Mouse (Mus musculus) left cerebral cortex, postnatal 36 days (tissue): ENCODE results near the gene Ubr4. TPM values are rescaled to one million over a fixed set of nuclear protein-coding genes. Genes with fewer than 3 reads are reported as not detected.

Source experiments
- DNase-seq, 2 experiments: peaks; one replicate each; pipeline ENCODE4 v3.0.0; 2021 to 2022; ENCODE audit warnings: low spot score in 2 of 2, mixed read lengths in 1 of 2
- intact Hi-C: fragments of 180-260 bp; cut with DNase I; formaldehyde crosslinking; loops from one replicate; pipeline ENCODE4 v1.15.1; 2025
- total RNA-seq, 2 experiments: library from RNA; stranded (reverse); gene quantifications; 2 replicates each; pipeline ENCODE4 v1.2.3; 2021

Gene Ubr4
- total RNA-seq, 2 experiments from 2014 or later, result 155 to 199 TPM

GRCm38 (mm10) chr4:139470198-139470597 lies 117.8 kb downstream of the Ubr4 start:
- intact Hi-C loops, result loop anchor here (2.0 to 5.0 kb wide), 2 partner anchors 102 to 167 kb away; no protein-coding TSS in a partner anchor
- DNase-seq, result peak; percentile 72 to 81

DNA sequence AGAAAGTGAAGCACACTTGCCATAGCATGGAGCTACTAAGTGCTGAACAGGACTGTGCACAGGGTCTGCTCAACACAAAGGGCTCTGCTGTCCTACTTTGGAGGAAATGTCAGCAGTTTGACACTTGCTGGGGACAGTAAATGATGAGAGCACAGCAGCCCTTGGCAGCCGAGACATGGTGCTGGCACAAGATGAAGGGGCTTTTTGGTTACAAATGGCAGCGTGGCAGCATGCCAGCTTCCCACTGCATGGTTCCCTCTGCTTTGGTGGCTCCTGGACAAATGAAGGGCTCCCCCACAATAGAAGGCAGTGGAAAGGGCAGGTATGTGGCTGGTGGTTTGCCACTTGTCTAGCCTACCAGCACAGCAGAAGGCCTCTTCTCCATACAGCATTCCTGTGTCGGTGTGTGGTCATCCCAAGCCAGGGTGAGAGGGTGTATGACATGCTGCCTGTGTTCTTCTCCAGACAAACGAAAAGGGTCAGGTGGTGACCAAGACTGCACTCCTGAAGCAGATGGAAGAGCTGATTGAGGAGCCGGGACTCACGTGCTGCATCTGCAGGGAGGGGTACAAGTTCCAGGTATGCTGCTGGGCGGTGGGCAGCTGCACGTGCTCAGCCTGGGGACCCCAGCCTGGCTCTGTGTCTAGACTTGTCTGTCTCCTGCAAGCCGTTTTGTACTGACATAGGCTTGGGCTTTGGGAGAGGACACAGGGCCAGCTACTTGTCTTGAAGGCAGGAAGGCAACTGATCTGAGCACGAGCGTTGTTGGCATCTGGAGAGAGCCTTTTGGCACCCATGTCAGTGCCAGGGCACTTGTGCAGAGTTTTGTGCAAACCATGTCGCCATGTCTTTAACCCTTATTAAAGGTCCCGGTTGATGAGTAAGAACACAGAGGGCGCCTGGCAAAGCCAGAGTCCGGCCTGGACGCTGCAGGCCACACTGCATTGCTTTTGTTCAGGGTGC lies 124.5 kb downstream of the Ubr4 start:
- intact Hi-C loops, result no loop called here
- no peak for DNase-seq

DNA sequence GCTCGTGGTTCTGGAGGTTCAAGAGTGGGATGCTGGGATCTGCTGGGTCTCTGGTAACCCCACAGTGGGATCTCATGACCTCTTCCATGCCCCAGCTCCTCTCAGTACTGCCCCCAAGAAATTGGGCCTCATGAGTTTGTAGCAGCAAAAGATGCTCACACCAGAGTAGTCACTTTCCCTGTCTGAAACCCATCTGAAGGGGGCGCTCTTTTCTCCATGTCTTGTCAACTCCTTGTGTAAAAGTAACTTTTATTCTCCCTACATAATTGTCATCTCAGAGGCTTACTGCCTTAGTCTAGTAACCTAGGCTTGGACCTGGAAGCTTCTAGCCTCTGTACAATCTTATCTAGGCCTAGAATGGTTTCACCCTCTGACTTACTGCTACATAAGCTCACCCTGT lies 125.6 kb downstream of the Ubr4 start:
- no peak for DNase-seq
- intact Hi-C loops, result no loop called here

- no peak for DNase-seq
- intact Hi-C loops, result no loop called here
Measured at GRCm38 (mm10) chr4:139479176-139479575, 126.8 kb downstream of the Ubr4 start.

- intact Hi-C loops, result no loop called here
Measured at GRCm38 (mm10) chr4:139481400-139481799, 129.0 kb downstream of the Ubr4 start.

GRCm38 (mm10) chr4:139483461-139484105 lies 131.2 kb downstream of the Ubr4 start:
- DNase-seq, result no peak

More at GRCm38 (mm10) chr4:139481400-139481799, 129.0 kb downstream of the Ubr4 start:
- DNase-seq, result no peak

DNA sequence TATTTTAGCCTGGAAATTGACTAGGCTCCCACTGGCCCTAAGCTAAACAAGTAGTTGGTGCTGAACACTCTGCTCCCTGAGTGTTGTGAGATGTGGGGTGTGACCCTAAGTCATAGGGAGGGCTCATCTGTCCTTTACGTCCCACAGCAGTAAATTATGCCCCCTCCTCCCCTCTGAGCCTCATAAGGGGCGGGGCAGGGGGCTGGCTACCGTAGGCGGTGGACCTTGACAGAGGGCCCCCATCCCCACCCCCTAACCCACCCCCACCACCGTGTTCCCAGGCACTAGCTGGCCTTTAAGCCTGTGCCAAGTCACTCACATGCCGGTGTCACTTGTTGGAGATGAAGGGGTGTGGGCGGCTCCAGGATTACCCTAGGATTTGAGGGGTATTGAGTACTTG lies 132.1 kb downstream of the Ubr4 start:
- DNase-seq, result no peak
- intact Hi-C loops, result no loop called here

More at GRCm38 (mm10) chr4:139483461-139484105, 131.2 kb downstream of the Ubr4 start:
- intact Hi-C loops, result no loop called here

- intact Hi-C loops, result no loop called here
- DNase-seq, result no peak
Measured at GRCm38 (mm10) chr4:139487085-139487484, 134.7 kb downstream of the Ubr4 start.

GRCm38 (mm10) chr4:139488325-139488724 lies 135.9 kb downstream of the Ubr4 start:
- no peak for DNase-seq
- intact Hi-C loops, result no loop called here

- no peak for DNase-seq
- intact Hi-C loops, result loop anchor here (5.0 kb wide), 1 partner anchor 82 kb away; no protein-coding TSS in a partner anchor
Measured at GRCm38 (mm10) chr4:139489946-139490345, 137.5 kb downstream of the Ubr4 start.

- DNase-seq, result peak; percentile 53 to 64
- intact Hi-C loops, result loop anchor here (5.0 kb wide), 1 partner anchor 82 kb away; no protein-coding TSS in a partner anchor
Measured at GRCm38 (mm10) chr4:139490413-139491055, 138.1 kb downstream of the Ubr4 start.

DNA sequence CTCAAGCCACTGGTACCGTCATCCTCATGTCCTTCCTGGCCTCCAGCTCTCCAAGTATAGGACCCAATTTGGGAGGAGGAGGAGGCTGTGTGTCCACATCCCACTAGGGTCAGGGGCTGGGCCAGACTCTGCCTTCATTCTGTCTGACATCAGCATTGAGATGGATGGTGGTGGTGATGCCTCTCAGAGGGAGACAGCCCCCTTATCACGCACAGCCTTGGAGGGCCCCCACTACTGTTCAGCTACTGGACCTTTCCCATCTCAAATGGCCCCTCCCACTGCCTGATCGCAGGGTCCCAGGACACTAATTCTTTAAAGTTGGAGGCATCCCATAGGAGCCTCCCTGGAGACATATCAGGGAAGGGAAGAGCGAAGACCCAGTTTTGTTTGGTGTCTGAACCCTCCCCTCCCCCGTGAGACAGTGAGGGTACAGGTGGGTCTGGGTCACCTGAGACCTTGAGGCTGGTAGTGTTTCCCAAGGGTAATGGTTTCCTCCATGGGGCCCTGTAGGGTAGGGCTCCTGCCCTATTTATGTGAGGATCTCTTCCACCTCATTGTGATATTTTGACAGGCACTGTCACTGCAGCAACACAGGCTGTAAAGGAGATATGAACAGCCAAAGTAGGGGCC lies 139.2 kb downstream of the Ubr4 start:
- intact Hi-C loops, result loop anchor here (5.0 kb wide), 1 partner anchor 81 kb away; no protein-coding TSS in a partner anchor
- DNase-seq, result no peak

GRCm38 (mm10) chr4:139492258-139492833 lies 139.9 kb downstream of the Ubr4 start:
- no peak for DNase-seq
- intact Hi-C loops, result loop anchor here (5.0 kb wide), 1 partner anchor 80 kb away; no protein-coding TSS in a partner anchor

DNA sequence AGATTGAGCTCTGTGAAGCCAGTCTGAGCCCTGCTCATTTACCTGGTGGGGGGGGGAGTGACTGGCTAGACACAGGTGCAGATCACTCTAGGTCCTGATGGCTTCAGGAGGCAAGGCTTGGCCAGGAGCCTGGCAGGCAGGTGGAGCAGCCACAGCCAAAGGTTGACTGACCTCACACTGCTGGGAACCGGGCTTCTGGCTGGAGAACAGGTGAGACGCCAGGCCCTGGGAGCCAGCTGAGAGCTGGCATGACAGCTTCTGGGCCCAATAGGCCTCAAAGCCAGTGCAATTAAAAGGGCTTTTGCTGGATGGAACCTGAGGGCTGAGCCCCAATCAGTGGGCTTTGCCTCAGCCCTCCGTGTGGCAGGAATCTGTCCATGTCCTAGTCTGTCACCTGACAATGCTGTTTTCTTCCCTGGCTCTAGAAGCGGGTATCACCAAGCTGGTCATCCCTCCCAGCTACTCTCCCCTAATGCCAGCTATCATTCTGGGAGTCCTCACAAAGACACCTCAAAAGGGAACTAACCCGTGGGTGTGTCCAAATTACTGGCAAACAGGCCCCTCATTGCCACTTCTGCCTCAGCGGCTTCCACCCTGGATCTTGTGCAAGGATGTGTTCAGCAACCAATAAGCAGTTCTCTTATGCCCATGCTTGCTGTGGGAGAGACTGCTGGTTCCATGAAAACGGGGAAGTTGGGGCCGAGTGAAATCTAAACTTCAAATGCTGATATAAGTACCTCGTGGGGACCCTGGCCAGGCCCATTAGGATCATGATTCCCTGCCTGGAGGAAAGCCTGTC lies 141.0 kb downstream of the Ubr4 start:
- no peak for DNase-seq

DNA sequence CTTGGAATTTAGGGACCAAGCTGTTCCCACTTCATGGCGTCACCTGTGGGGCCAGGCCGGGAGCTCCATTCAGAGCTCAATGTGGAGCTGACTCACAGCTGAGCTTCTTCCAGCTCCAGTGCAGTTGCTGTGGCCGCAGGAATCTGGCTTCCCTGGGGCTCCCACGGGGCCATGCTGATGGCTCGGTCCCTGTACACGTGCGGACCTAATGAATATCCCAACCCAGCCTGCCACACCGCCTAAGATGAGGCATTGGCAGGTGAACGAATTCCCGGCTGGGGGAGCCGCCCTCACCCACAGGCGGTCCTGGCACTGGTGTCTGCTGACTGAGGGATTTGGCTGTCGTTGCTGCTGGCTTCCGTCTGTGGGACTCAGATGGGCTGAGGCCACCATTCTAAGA lies 148.4 kb downstream of the Ubr4 start:
- intact Hi-C loops, result no loop called here
- DNase-seq, result peak in 1 of 2 experiments; percentile 35

More for the DNA sequence above, 141.0 kb downstream of the Ubr4 start:
- intact Hi-C loops, result loop anchor here (5.0 kb wide), 1 partner anchor 79 kb away; no protein-coding TSS in a partner anchor

GRCm38 (mm10) chr4:139501702-139502101 lies 149.3 kb downstream of the Ubr4 start:
- intact Hi-C loops, result no loop called here

GRCm38 (mm10) chr4:139503919-139504318 lies 151.5 kb downstream of the Ubr4 start:
- intact Hi-C loops, result no loop called here
- no peak for DNase-seq

More at GRCm38 (mm10) chr4:139501702-139502101, 149.3 kb downstream of the Ubr4 start:
- no peak for DNase-seq

GRCm38 (mm10) chr4:139505716-139506115 lies 153.3 kb downstream of the Ubr4 start:
- no peak for DNase-seq
- intact Hi-C loops, result no loop called here
